Mouse (Mus musculus) ES-E14 (cell line): Measurements from ENCODE around the gene Rnf2. TPM values are rescaled to one million over a fixed set of nuclear protein-coding genes. Genes with fewer than 3 reads are reported as not detected.

Source experiments
- DNase-seq: peaks from one replicate; pipeline ENCODE4 v3.0.0-alpha.2; 2013; ENCODE audit warnings: low read depth, low spot score
- H3K27ac ChIP-seq: 2 replicates; pipeline ENCODE4 v1.5.1; 2012; ENCODE audit warnings: low read depth, mild to moderate bottlenecking, low read length, moderate library complexity, mixed read lengths; ENCODE audit not compliant: poor library complexity, insufficient read depth, severe bottlenecking
- H3K36me3 ChIP-seq: 2 replicates; pipeline ENCODE4 v1.6.1; 2012; ENCODE audit warnings: mild to moderate bottlenecking, low read length, moderate library complexity, mixed read lengths; ENCODE audit not compliant: control insufficient read depth, poor library complexity, insufficient read depth, severe bottlenecking
- H3K4me1 ChIP-seq, 2 experiments: fragments of 150-350 bp in 1 of 2; sonication (generic) in 1 of 2; 2 replicates each; pipeline ENCODE4 v1.6.1; 2012; ENCODE audit warnings: low read length in 2 of 2, mild to moderate bottlenecking in 1 of 2, mixed read lengths in 1 of 2; ENCODE audit not compliant: control insufficient read depth in 2 of 2, insufficient read depth in 2 of 2, poor library complexity in 1 of 2
- H3K4me3 ChIP-seq, 2 experiments: fragments of 150-350 bp in 1 of 2; sonication (generic) in 1 of 2; 2 replicates each; pipeline ENCODE4 v1.5.1; 2012; ENCODE audit warnings: low read length in 2 of 2, low read depth in 1 of 2, mild to moderate bottlenecking in 1 of 2, mixed read lengths in 1 of 2; ENCODE audit not compliant: insufficient read depth in 1 of 2, poor library complexity in 1 of 2, severe bottlenecking in 1 of 2
- H3K9ac ChIP-seq: 2 replicates; pipeline ENCODE4 v1.6.1; 2012; ENCODE audit warnings: low read depth, mild to moderate bottlenecking, low read length, mixed read lengths; ENCODE audit not compliant: poor library complexity, insufficient read depth, severe bottlenecking
- H3K9me3 ChIP-seq: fragments of 150-350 bp; sonication (generic); 2 replicates; pipeline ENCODE4 v1.6.1; 2012; ENCODE audit warnings: low read depth, mild to moderate bottlenecking, low read length; ENCODE audit not compliant: control insufficient read depth, insufficient read depth
- CHD2 ChIP-seq: IDR thresholded peaks from 2 replicates; pipeline ENCODE4 v1.6.1; 2014; ENCODE audit warnings: mild to moderate bottlenecking, low read depth, low read length, inconsistent platforms
- HCFC1 ChIP-seq: IDR thresholded peaks from 2 replicates; pipeline ENCODE4 v1.6.1; 2012; ENCODE audit warnings: low read length, inconsistent platforms, borderline replicate concordance; ENCODE audit not compliant: insufficient read depth
- MAFK ChIP-seq: IDR thresholded peaks from 2 replicates; pipeline ENCODE4 v1.6.1; 2014; ENCODE audit warnings: mild to moderate bottlenecking, low read depth, low read length, inconsistent platforms; ENCODE audit not compliant: insufficient read depth
- ZC3H11A ChIP-seq: IDR thresholded peaks from 2 replicates; pipeline ENCODE4 v1.6.1; 2012; ENCODE audit warnings: low read depth, mild to moderate bottlenecking, inconsistent platforms, low read length, borderline replicate concordance
- ZNF384 ChIP-seq: IDR thresholded peaks from 2 replicates; pipeline ENCODE4 v1.6.1; 2012; ENCODE audit warnings: low read depth, low read length, inconsistent platforms
- in situ Hi-C, 2 experiments: fragments of 600-800 bp; cut with MboI; formaldehyde crosslinking; loops; one replicate each; pipeline ENCODE4 v1.15.1; 2025; ENCODE audit warnings: low sequenced_read_pairs in 2 of 2, inconsistent platforms in 1 of 2; ENCODE audit not compliant: unreplicated experiment in 2 of 2
- total RNA-seq: library from RNA; depleted of rRNA; stranded (reverse); fragments of 300-350 nt; gene quantifications from 2 replicates; pipeline ENCODE4 v1.2.3, GENCODE M21; 2012

Gene Rnf2
- total RNA-seq, 1 experiment: 58.9 TPM

GRCm38 (mm10) chr1:151464914-151465313, 35.8 kb downstream of the Rnf2 start:
- TF ChIP-seq ZNF384: no peak
- TF ChIP-seq CHD2: no peak
- in situ Hi-C loops: no loop called here
- DNase-seq: no peak
- Histone ChIP-seq H3K27ac (no peak overlapping the region), H3K9ac (no peak overlapping the region), H3K4me1 (peaks cover 0 to 5% of the 10 kb centered on the region in 2 experiments; a peak in 1 of 4 replicates), H3K4me3 (no peak overlapping the region), H3K36me3 (peaks cover 3% of the 10 kb centered on the region; the same call in 1 of the 2 replicates), H3K9me3 (no peaks in the 10 kb centered on the region)

DNA sequence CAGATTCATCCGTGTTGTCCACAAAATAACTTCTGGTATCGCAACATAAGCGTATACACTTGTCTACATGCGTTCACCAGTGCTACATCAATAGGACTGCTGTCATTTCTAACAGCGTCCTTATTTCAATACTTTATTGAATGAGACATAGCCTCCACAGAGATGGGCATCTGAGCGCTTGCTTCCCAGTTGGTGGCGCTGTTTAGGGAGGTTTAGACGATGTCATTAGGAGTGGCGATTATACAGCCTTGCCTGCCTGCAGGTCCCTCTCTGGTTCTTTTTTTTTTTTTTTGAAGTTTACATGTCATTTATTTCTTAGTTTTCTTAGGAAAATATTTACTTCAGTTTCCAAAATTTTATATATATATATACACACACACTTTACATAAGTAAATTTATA, 39.5 kb downstream of the Rnf2 start:
- Histone ChIP-seq H3K36me3 (peaks cover 6% of the 10 kb centered on the region), H3K9me3 (no peaks in the 10 kb centered on the region), H3K4me3 (no peak overlapping the region), H3K4me1 (no peaks in the 10 kb centered on the region), H3K27ac (no peak overlapping the region; the same call in 1 of the 2 replicates), H3K9ac (no peak overlapping the region)
- DNase-seq: no peak
- in situ Hi-C loops: no loop called here
- no peak for TF ChIP-seq MAFK
- TF ChIP-seq ZNF384: peak; percentile 82

DNA sequence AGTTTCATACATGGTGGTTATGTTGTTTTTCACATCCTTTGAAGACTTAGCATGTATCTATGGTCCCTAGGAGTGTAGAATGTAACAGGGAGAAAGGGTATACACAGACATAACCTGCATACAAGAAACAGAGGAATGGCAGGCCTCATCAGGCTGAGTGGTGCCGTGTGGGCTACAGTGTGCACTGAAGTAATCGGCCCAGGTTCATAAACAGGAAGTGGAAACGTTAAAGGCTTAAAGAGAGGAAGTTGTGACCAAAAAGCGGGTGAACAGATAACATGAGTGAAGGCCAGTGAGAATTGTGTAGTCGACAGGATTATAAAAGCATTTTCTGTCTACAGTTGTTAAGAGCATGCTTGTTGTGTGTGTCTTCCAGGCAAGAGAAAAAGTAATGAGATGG, 43.7 kb downstream of the Rnf2 start:
- no peak overlapping the region for H3K27ac ChIP-seq
- H3K9ac ChIP-seq: no peak overlapping the region
- no peak overlapping the region for H3K4me3 ChIP-seq
- peaks cover 13% of the 10 kb centered on the region for H3K36me3 ChIP-seq
- H3K4me1 ChIP-seq: no peaks in the 10 kb centered on the region
- H3K9me3 ChIP-seq: no peaks in the 10 kb centered on the region
- TF ChIP-seq ZNF384 (no peak), HCFC1 (no peak), CHD2 (no peak), ZC3H11A (no peak), MAFK (no peak)
- no peak for DNase-seq
- in situ Hi-C loops: loop anchor here in 1 of 2 experiments (10.0 kb wide), 1 partner anchor 248 kb away; no protein-coding TSS in a partner anchor

GRCm38 (mm10) chr1:151451946-151452345, 48.8 kb downstream of the Rnf2 start:
- no peak overlapping the region for H3K4me3 ChIP-seq
- in situ Hi-C loops: loop anchor here in 1 of 2 experiments (10.0 kb wide), 1 partner anchor 253 kb away; no protein-coding TSS in a partner anchor
- no peak overlapping the region for H3K9ac ChIP-seq
- H3K36me3 ChIP-seq: peaks cover 12% of the 10 kb centered on the region
- H3K4me1 ChIP-seq: no peaks in the 10 kb centered on the region
- no peak for DNase-seq
- H3K27ac ChIP-seq: no peak overlapping the region
- no peaks in the 10 kb centered on the region for H3K9me3 ChIP-seq
- TF ChIP-seq CHD2 (no peak), ZNF384 (no peak), ZC3H11A (no peak), HCFC1 (no peak)

DNA sequence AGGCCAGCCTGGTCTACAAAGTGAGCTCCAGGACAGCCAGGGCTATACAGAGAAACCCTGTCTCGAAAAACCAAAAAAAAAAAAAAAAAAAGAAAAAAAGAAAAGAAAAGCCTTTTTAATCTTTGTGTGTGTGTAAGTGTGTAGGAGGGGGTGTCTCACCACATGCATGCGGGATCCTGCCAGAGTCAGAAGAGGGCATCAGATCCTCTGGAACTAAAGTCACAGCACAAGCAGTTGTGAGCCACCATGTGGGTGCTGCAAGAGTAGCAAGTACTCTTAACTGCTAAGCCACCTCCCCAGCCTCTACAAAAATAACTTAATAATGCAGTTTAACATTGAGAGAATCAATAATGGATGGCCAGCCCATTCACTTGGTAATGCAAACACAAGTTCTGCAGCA, 49.9 kb downstream of the Rnf2 start:
- Histone ChIP-seq H3K9ac (no peak overlapping the region), H3K4me3 (no peak overlapping the region), H3K36me3 (peaks cover 12% of the 10 kb centered on the region), H3K4me1 (no peaks in the 10 kb centered on the region), H3K27ac (no peak overlapping the region), H3K9me3 (no peaks in the 10 kb centered on the region)
- DNase-seq: no peak
- in situ Hi-C loops: loop anchor here in 1 of 2 experiments (10.0 kb wide), 1 partner anchor 254 kb away; no protein-coding TSS in a partner anchor
- no peak for TF ChIP-seq MAFK
- no peak for TF ChIP-seq CHD2
- TF ChIP-seq ZNF384: no peak
- TF ChIP-seq HCFC1: no peak
- no peak for TF ChIP-seq ZC3H11A
